Comparison of ENCODE assay signal across 20 mouse cellular contexts in the genomic region with DNA sequence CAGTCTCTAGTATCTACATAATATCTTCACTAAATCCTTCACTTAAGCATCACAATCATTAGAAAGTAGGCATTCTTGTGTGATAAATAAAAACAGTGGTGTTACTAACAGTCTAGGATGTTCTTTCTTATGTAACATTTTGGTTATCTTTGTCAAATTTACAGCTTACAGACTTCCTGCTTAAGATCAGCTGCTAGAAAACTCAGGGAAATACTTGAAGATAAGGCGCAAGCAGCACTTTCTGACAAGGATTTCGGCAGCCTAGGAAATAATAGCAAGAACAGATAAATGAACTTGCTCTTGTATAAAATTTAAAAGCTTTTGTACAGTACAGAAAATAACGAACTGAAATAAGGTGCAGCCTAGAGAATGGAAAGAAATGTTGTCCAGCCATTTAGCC. TPM values are rescaled to one million over a fixed set of nuclear protein-coding genes. Genes with fewer than 3 reads are reported as not detected.
"Had no signal": no experiment of that assay in that cellular context is flagged by ENCODE, and none has a peak within 500 bp of the region (broad histone marks: within the 10 kb centered on the region; RNA-seq: fewer than 3 reads in every experiment).

No protein-coding gene starts in this region.

- H3K27ac ChIP-seq: neural tube, embryonic 12.5 days; neural tube, embryonic 13.5 days; neural tube, embryonic 15.5 days; stomach, embryonic 15.5 days; stomach, postnatal 0 days had no signal

- DNase-seq: retina, postnatal 1 day; right cerebral cortex, adult 18-20 months; right cerebral cortex, postnatal 14 days; right cerebral cortex, postnatal 25 days; right cerebral cortex, postnatal 4 days; spleen, adult 18-20 months; thymus, adult 18-20 months; thymus, adult 2 months; thymus, postnatal 14 days; thymus, postnatal 36 days; thymus, postnatal 4 days had no signal

- H3K36me3 ChIP-seq: neural tube, embryonic 12.5 days; neural tube, embryonic 13.5 days; neural tube, embryonic 15.5 days; stomach, embryonic 15.5 days had no signal

- H3K4me3 ChIP-seq: neural tube, embryonic 12.5 days; neural tube, embryonic 13.5 days; neural tube, embryonic 15.5 days; stomach, embryonic 15.5 days had no signal

- H3K4me1 ChIP-seq: neural tube, embryonic 12.5 days; neural tube, embryonic 13.5 days; neural tube, embryonic 15.5 days; stomach, embryonic 15.5 days had no signal

- H3K27me3 ChIP-seq: stomach, embryonic 15.5 days had no signal

- H3K9me3 ChIP-seq: neural tube, embryonic 12.5 days; neural tube, embryonic 13.5 days; neural tube, embryonic 15.5 days; stomach, embryonic 15.5 days had no signal

- H3K9ac ChIP-seq: neural tube, embryonic 12.5 days; neural tube, embryonic 13.5 days; neural tube, embryonic 15.5 days; stomach, embryonic 15.5 days had no signal

RNA-seq across cellular contexts. Expression of a gene that starts 25.9 kb away (rescaled TPM):
- total RNA-seq: neutrophil, adult 5-6 weeks had no signal
- polyA plus RNA-seq: neural tube, embryonic 12.5 days; neural tube, embryonic 13.5 days; neural tube, embryonic 14.5 days; neural tube, embryonic 15.5 days; small intestine, adult 2 months; spleen, adult 2 months had no signal
